Mouse (Mus musculus): ENCODE results near the gene Camkk1.
A peak's percentile ranks its signal among the peaks of the same experiment; 100 is the strongest.

The Camkk1 gene

GRCm38 (mm10) chr11:73018471-73019146, at the start of gene Camkk1:
Gene Camkk1 (plus strand): TSS chr11:73019008.
- peak; percentile 90 to 94 for DNase-seq

- no peak for DNase-seq
These were observed 43.8 kb upstream of the Camkk1 start for GRCm38 (mm10) chr11:72974995-72975503.

GRCm38 (mm10) chr11:72982516-72982915, 36.3 kb upstream of the Camkk1 start:
- DNase-seq, result no peak

DNA sequence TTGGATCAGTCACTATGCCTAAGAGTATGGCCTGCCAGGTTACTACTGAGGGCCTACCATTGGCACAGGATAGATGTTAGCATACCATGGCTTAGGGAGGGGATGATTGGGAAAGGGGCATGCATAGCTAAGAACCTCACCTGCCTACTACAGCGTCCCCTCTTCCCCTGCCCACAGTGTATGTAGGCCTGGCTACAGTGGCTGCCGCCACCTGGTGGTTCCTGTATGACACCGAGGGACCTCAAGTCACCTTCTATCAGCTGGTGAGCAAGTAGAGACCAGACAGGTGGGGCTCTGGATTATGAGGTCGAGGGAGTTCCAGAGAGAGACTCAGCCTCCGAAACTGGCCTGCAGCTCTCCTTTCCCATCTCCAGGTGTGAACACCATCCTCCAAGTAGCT, 35.5 kb upstream of the Camkk1 start:
- peak; percentile 40 to 58 for DNase-seq

DNA sequence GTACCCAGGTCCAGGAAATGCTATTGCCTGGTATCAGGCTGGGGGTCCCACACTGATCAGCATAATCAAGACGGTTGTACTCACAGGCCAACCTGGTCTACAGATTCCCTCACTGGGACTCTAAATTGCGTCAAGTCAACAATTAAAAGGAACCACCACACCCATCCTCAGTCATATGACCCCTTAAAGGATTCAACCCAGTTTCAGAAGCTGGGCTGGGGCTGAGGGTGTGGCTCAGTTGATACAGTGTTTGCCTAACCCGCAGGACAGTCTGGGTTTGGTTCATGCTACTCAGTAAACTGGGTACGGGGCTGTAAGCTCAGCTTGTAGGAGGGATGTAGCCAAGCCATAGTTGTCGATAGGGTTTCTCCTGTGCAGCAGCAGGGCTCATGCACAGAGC, 32.1 kb upstream of the Camkk1 start:
- DNase-seq, result no peak

GRCm38 (mm10) chr11:72987234-72987633, 31.6 kb upstream of the Camkk1 start:
- no peak for DNase-seq

- no peak for DNase-seq
These were observed 31.0 kb upstream of the Camkk1 start for GRCm38 (mm10) chr11:72987807-72988206.

- no peak for DNase-seq
These were observed 29.8 kb upstream of the Camkk1 start for GRCm38 (mm10) chr11:72989044-72989443.

DNA sequence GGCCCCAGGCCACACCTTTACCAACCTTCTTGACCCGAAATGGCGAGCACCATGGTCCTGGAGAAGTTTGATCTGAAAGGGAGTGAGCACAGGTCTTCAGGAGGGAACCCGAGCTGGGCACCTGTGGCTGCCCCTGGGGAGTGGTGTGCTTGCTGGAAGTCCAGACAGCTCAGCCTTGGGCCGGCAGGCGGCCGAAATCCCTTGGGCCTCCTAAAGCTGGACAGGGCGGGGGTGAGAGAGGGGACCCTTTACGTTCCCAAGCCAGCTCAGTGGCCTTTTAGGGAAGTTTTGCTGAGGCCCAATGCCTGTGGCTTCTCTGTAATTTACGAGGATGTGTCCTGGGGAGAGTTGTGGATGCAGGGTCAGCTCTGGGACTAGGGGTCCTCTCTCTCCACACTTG, 28.1 kb upstream of the Camkk1 start:
- peak; percentile 33 to 58 for DNase-seq

DNA sequence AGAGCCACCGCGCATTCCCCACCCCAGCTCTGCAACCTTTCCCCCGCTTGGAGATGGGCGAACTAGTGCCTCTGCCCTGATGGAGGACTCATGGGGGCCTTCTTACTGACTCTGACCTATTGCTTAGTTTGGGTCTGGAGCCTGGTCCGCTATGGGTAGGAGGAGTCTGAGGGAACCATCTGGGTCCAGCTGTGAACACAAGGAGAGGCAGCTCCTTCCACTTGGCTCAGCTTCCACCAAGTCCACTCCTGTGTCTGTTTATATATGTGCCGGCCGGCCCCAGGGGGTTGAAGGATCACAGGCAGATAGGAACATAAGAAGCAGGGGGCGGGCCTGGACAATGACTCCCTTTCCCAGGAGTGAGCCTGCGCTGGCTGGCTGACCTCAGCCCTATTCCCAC, 26.8 kb upstream of the Camkk1 start:
- peak; percentile 61 to 74 for DNase-seq

GRCm38 (mm10) chr11:72996346-72996745, 22.5 kb upstream of the Camkk1 start:
- DNase-seq, result no peak

DNA sequence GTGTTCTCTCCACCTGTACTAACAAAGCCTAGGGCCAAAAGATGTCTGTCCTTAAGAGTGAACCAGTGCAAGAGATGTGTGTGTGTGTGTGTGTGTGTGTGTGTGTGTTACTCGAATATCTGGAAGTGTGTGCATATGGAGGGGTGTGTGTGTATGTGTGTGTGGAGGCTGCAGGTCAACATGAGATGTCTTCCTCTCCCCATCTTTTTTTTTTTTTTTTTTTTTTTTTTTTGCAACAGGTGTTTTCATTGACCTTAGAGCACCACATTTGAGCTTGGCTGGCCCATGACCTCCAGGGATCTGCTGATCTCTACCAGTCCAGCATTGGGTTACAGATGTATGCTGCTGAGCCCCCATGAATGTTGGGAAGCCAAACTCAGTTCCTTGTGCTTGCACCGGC, 22.0 kb upstream of the Camkk1 start:
- DNase-seq, result no peak

- no peak for DNase-seq
These were observed 21.1 kb upstream of the Camkk1 start for GRCm38 (mm10) chr11:72997529-72998326.

GRCm38 (mm10) chr11:72998771-72999170, 20.0 kb upstream of the Camkk1 start, which contains the start of gene P2rx1:
Gene P2rx1 (plus strand): TSS chr11:72999103.
- peak; percentile 40 to 63 for DNase-seq

DNA sequence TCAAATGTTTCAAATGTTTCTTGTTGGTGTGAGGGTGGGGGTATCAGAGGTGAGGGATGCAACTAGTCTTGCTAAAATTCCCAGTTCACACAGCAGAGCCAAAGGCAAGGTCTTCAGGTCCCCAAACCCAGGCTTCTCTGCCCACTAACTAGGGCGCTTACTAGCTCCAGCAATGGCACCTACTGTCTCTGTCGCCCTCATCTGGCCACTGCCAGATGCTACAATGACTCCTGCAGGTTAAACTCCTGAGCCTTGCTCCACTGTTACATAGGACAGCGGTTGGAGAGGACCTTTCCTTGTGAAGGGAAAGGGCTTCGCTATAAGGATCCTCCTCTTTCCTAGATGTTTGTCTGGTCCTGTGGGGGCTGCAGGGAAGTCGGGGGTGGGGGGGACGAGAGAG, 17.8 kb upstream of the Camkk1 start:
- peak; percentile 84 to 88 for DNase-seq

- peak; percentile 59 to 75 for DNase-seq
These were observed 12.4 kb upstream of the Camkk1 start for GRCm38 (mm10) chr11:73006377-73006776.

DNA sequence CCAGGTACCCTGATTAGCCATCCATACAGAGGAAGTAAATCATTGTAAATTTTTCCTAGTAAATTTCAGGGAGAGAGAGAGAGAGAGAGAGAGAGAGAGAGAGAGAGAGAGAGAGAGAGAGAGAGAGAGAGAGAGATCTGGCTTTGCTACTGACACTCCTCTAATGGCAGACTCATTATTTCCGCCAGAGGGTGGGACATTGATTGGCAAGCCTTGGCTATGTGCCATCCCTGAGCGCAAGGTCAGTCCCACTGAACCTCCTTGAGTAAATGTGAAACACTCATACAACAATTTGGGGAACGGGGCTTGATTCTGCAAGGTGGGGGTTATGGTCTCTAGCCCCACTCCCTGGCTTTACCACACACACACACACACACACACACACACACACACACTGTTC, 11.7 kb upstream of the Camkk1 start:
- DNase-seq, result no peak

GRCm38 (mm10) chr11:73007698-73008481, 10.9 kb upstream of the Camkk1 start:
- peak; percentile 82 to 86 for DNase-seq

GRCm38 (mm10) chr11:73008826-73009225, 10.0 kb upstream of the Camkk1 start:
- DNase-seq, result no peak

- DNase-seq, result no peak
These were observed 9.1 kb upstream of the Camkk1 start for GRCm38 (mm10) chr11:73009531-73010274.

DNA sequence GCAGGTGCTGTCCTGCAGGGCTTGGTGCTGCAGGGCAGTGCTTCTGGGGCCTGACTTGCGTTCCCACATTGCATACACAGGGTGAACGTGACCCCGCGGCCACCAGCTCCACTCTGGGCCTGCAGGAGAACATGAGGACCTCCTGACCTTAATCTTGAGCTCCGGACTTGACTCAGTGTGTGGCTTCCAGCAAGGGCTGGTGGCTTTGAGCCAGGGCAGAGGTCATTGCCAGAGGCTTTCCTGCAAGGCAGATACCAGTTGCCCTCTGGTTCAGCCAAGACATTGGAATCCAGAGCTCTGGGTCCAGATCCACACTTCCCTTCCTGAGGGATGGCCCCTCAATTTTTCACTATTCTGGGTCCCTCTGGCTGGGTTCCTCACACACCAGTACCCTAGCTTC, 4.8 kb upstream of the Camkk1 start:
- DNase-seq, result no peak

DNA sequence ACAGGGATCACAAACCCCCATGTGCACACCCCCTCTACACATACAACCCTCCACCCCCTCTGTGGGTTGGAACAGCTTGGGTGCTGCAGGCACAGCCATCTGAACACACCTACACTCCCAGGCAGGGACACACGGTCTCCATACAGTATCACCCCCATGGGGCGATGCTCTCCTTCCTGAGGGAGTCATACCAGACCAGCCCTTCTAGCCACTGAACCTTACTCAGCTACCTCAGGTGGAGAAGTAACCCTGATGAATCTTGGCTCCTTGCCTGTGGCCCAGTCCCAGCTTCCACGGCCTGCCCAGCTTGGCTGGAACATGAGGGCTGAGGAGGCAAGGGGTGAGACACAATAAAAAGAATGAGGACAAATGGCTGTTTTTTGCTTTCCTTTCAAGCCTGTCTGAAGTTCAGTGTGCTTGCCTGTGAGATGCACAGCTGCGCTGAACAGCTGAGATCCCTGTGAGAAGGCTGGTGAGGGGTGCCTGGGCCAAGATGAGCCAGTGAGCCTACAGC, 3.9 kb upstream of the Camkk1 start:
- DNase-seq, result no peak

All from kidney, postnatal 4 days (tissue).